Mouse (Mus musculus) stomach, embryonic 16.5 days (tissue): ENCODE measurements around the gene Gli1. TPM values are rescaled to one million over a fixed set of nuclear protein-coding genes. Genes with fewer than 3 reads are reported as not detected.

Experiments used
- ATAC-seq: fragments of 200-750 bp; cut with Nextera tagmentation; 2 replicates; pipeline ENCODE4 v1.8.0; 2017; ENCODE audit warnings: moderate number of reproducible peaks, moderate TSS enrichment; ENCODE audit not compliant: insufficient read depth, low FRiP score
- H3K27ac ChIP-seq: fragments of 300-500 bp; sonication (generic); 2 replicates; pipeline ENCODE4 v1.5.1; 2014; ENCODE audit warnings: low read length
- H3K27me3 ChIP-seq: fragments of 300-500 bp; sonication (generic); 2 replicates; pipeline ENCODE4 v1.6.1; 2014; ENCODE audit warnings: low read length, control low read depth, mixed read lengths; ENCODE audit not compliant: control insufficient read depth, insufficient read depth
- H3K36me3 ChIP-seq: fragments of 300-500 bp; sonication (generic); 2 replicates; pipeline ENCODE4 v1.6.1; 2014; ENCODE audit warnings: low read length; ENCODE audit not compliant: control insufficient read depth, insufficient read depth
- H3K4me1 ChIP-seq: fragments of 300-500 bp; sonication (generic); 2 replicates; pipeline ENCODE4 v1.6.1; 2014; ENCODE audit warnings: low read length, control low read depth, mixed read lengths; ENCODE audit not compliant: control insufficient read depth, insufficient read depth
- H3K4me2 ChIP-seq: fragments of 300-500 bp; sonication (generic); 2 replicates; pipeline ENCODE4 v1.6.1; 2014; ENCODE audit warnings: low read depth, low read length, mixed read lengths
- H3K4me3 ChIP-seq: fragments of 300-500 bp; sonication (generic); replicated peaks from 2 replicates; pipeline ENCODE4 v1.5.1; 2014; ENCODE audit warnings: mild to moderate bottlenecking, low read length
- H3K9ac ChIP-seq: fragments of 300-500 bp; sonication (generic); 2 replicates; pipeline ENCODE4 v1.6.1; 2014; ENCODE audit warnings: low read length
- H3K9me3 ChIP-seq: fragments of 300-500 bp; sonication (generic); replicated peaks from 2 replicates; pipeline ENCODE4 v1.6.1; 2016; ENCODE audit warnings: low read length, control low read depth; ENCODE audit not compliant: control insufficient read depth
- WGBS: fragments of 180-500 bp; shearing (Covaris S2); extraction: QIAGEN DNeasy Blood & Tissue Kit; methylation state at CpG from one replicate; pipeline ENCODE4 v1.1.7; 2014; 5-methylcytosine and 5-hydroxymethylcytosine counted together
- polyA plus RNA-seq: library from polyadenylated mRNA; unstranded; fragments of >200 nt; fragmentation: Nextera tagmentation; extraction: Ambion mirVana; gene quantifications from 2 replicates; pipeline ENCODE4 v1.2.1, GENCODE M21; 2015

The Gli1 gene
- polyA plus RNA-seq, result 9.8 and 9.9 TPM in 2 replicates

- peak; percentile 37 for ATAC-seq
These were observed at the start of gene Gli1 for GRCm38 (mm10) chr10:127341891-127342639. Gli1 (minus strand) TSS chr10:127341974.

DNA sequence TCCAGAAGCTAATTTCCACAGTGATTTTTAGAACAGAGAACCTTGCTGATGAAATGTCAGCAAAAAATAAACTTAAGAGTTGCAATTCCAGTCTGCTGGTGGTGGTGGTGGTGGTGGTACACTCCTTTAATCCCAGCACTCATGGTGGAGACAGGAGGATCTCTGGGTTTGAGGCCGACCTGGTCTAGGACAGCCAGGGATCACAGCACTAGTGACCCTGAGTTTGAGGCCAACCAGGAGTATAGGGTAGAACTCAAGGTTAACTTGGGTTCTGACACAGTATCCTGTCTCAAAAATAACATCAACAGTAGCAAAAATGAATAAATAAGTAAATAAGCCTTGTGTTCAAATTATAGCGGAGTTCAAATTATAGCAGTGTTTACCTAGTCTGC, 40.0 kb upstream of the Gli1 start:
- peak overlapping the region; percentile 95 for H3K9ac ChIP-seq
- H3K9me3 ChIP-seq, result no peaks in the 10 kb centered on the region
- peaks cover 7% of the 10 kb centered on the region; the same call in 1 of the 2 replicates for H3K4me1 ChIP-seq
- no peak for ATAC-seq
- H3K27me3 ChIP-seq, result no peaks in the 10 kb centered on the region
- WGBS, result 47% methylated on average over 2 of the region's 2 CpGs
- peak overlapping the region; percentile 67 for H3K4me3 ChIP-seq
- H3K27ac ChIP-seq, result peak overlapping the region; percentile 91
- no peaks in the 10 kb centered on the region for H3K36me3 ChIP-seq
- peak overlapping the region; percentile 64 for H3K4me2 ChIP-seq

More at GRCm38 (mm10) chr10:127341891-127342639, at the start of gene Gli1:
- Histone ChIP-seq H3K9ac (peak within 1 kb of the TSS; percentile 66), H3K9me3 (no peaks in the 10 kb centered on the region), H3K4me1 (peaks cover 7% of the 10 kb centered on the region), H3K36me3 (no peaks in the 10 kb centered on the region), H3K4me3 (peak within 1 kb of the TSS; percentile 57), H3K27me3 (no peaks in the 10 kb centered on the region), H3K4me2 (peak within 1 kb of the TSS; percentile 73), H3K27ac (peak within 1 kb of the TSS; percentile 89)
- WGBS, result under 1% methylated on average over 29 of the region's 29 CpGs

- H3K4me3 ChIP-seq, result peak overlapping the region; percentile 67
- no peaks in the 10 kb centered on the region for H3K27me3 ChIP-seq
- H3K36me3 ChIP-seq, result no peaks in the 10 kb centered on the region
- peak; percentile 78 for ATAC-seq
- H3K27ac ChIP-seq, result peak overlapping the region; percentile 91
- H3K4me1 ChIP-seq, result peaks cover 7% of the 10 kb centered on the region; the same call in 1 of the 2 replicates
- no peaks in the 10 kb centered on the region for H3K9me3 ChIP-seq
- 2% methylated on average over 44 of the region's 79 CpGs for WGBS
- H3K4me2 ChIP-seq, result peak overlapping the region; percentile 64
- peak overlapping the region; percentile 95 for H3K9ac ChIP-seq
These were observed 39.3 kb upstream of the Gli1 start for GRCm38 (mm10) chr10:127380767-127381742.

DNA sequence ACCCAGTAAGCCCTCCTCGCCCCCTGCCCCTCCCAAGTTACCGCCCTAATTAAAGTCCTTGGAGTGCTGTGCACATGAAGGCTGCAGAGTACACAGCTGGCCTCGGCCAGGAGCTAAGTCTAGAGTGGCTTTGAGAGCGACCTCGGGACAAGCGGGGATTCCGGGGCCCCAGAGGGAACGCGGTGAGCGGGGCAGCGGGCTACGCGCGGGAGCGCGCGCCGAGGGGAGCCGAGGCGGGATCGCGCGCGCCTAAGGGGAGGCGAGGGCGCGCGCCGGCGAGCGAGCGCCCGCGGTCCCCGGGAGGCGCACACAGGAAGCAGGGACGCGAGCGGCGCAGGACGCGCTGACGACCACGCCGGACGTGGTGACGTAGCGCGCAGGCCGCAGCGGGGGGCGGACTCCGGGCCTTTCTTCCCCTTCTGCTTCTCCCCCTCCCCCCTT, 38.5 kb upstream of the Gli1 start, which contains the start of gene R3hdm2:
R3hdm2 (plus strand) TSS at position 77 of the 441 bp plus-strand sequence.
- H3K27me3 ChIP-seq, result no peaks in the 10 kb centered on the region
- peak within 1 kb of the TSS; percentile 95 for H3K9ac ChIP-seq
- peak within 1 kb of the TSS; percentile 67 for H3K4me3 ChIP-seq
- H3K4me2 ChIP-seq, result peak within 1 kb of the TSS; percentile 64
- no peaks in the 10 kb centered on the region for H3K36me3 ChIP-seq
- WGBS, result under 1% methylated on average over 43 of the region's 53 CpGs
- peak within 1 kb of the TSS; percentile 91 for H3K27ac ChIP-seq
- peaks cover 7% of the 10 kb centered on the region; the same call in 1 of the 2 replicates for H3K4me1 ChIP-seq
- ATAC-seq, result peak; percentile 96
- H3K9me3 ChIP-seq, result no peaks in the 10 kb centered on the region

DNA sequence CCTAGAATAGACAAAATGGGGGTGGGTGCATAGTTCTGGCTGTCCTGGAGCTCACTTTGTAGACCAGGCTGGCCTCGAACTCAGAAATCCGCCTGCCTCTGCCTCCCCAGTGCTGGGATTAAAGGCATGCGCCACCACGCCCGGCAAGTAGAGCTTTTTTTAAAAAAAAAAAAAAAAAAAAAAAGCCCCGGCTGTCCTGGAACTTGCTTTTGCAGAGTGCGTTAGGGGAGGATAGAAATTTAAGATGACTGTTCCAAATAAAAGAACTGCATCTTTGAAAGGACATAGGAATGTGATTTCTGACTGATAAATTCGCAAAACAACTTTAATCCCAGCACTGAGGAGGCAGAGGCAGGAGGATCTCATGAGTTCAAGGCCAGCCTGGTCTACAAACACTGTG, 37.9 kb upstream of the Gli1 start:
- Histone ChIP-seq H3K27me3 (no peaks in the 10 kb centered on the region), H3K36me3 (no peaks in the 10 kb centered on the region), H3K9me3 (no peaks in the 10 kb centered on the region), H3K27ac (no peak overlapping the region; the same call in 1 of the 2 replicates), H3K4me2 (peak overlapping the region; percentile 59), H3K4me1 (peaks cover 7% of the 10 kb centered on the region; the same call in 1 of the 2 replicates), H3K4me3 (peak overlapping the region; percentile 67), H3K9ac (peak overlapping the region; percentile 95)
- WGBS, result 87% methylated on average over 8 of the region's 8 CpGs
- ATAC-seq, result no peak

DNA sequence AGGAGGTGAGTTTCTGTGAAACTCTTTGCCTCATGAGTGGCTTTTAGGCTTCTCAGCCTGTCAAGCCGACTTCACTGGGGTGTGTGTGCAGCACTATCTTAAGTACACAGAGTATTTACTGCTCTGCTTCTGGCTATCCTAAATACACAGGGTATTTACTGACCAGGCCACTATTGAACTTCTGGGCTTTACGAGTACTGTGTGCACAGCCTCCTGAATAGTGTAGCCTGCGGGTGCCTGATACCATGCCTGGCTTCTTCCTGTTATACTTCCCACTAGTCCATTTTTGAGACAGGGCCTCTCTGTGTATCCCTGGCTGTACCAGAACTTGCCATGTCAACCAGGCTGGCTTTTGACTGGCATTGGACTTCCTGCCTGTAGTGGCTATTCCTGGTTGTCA, 35.9 kb upstream of the Gli1 start:
- peak; percentile 27; the same call in 1 of the 2 replicates for ATAC-seq
- Histone ChIP-seq H3K27me3 (no peaks in the 10 kb centered on the region), H3K27ac (peak overlapping the region; percentile 18; the same call in 1 of the 2 replicates), H3K9ac (no peak overlapping the region), H3K4me2 (no peak overlapping the region), H3K4me1 (peaks cover 7% of the 10 kb centered on the region; the same call in 1 of the 2 replicates), H3K9me3 (no peaks in the 10 kb centered on the region), H3K4me3 (no peak overlapping the region), H3K36me3 (no peaks in the 10 kb centered on the region)
- 55% methylated on average over 3 of the region's 3 CpGs for WGBS

GRCm38 (mm10) chr10:127371023-127371422, 29.2 kb upstream of the Gli1 start:
- 82% methylated on average over 2 of the region's 2 CpGs for WGBS
- no peak for ATAC-seq
- no peak overlapping the region for H3K4me2 ChIP-seq
- no peak overlapping the region for H3K27ac ChIP-seq
- no peak overlapping the region for H3K9ac ChIP-seq
- no peak overlapping the region for H3K4me3 ChIP-seq
- H3K4me1 ChIP-seq, result no peaks in the 10 kb centered on the region
- no peaks in the 10 kb centered on the region for H3K36me3 ChIP-seq
- H3K27me3 ChIP-seq, result no peaks in the 10 kb centered on the region
- H3K9me3 ChIP-seq, result no peaks in the 10 kb centered on the region

GRCm38 (mm10) chr10:127369834-127370820, 28.4 kb upstream of the Gli1 start, which contains the start of gene Inhbc:
Inhbc (minus strand) TSS chr10:127370431.
- Histone ChIP-seq H3K36me3 (no peaks in the 10 kb centered on the region), H3K27me3 (no peaks in the 10 kb centered on the region), H3K9ac (no peak within 1 kb of the TSS), H3K27ac (no peak within 1 kb of the TSS), H3K4me3 (no peak within 1 kb of the TSS), H3K4me2 (no peak within 1 kb of the TSS), H3K9me3 (no peaks in the 10 kb centered on the region), H3K4me1 (no peaks in the 10 kb centered on the region)
- WGBS, result 66% methylated on average over 22 of the region's 22 CpGs
- no peak for ATAC-seq
